Mouse (Mus musculus): Measurements from ENCODE around the gene Bicdl1. TPM values are rescaled to one million over a fixed set of nuclear protein-coding genes. Genes with fewer than 3 reads are reported as not detected.
A peak's percentile ranks its signal among the peaks of the same experiment; 100 is the strongest.

Gene Bicdl1
- polyA plus RNA-seq, 1 experiment from 2014 or later, result 1.9 TPM

DNA sequence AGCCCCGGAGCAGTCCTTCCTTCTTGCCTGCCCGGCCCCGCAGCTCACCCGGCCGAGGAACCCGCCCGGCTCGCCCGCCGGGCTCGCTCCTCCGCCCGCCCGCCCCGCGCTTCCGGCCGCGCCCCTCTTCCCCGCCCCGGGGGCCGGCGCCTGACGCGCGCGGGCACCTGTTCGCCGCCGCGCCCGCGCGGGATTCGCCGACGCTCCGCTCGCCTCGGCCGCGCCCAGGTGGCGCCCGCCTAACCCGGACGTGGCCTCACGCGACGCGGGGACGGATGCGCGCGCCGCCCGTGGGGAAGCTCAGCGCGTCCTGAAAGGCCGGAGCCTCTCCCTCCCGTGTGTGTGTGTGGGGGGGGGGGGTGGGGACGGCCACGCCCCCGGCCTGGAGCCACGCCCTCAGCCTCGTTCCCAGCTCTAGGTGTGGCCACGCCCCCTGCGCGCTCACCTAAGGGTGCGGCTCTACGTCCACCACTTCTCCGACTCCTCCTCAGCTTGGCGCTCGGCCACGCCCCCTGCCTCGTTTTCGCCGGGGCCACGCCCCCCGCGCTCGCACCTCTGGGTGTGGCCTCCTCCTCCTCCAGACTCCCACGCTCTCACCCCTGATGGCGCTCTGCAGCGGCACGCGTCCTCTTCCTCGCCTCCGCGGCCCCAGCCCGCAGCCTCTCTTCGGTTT is 891 bp upstream of the Bicdl1 start:
- Histone ChIP-seq H3K4me1 (ENCODE audit: insufficient read depth) (peaks cover 14% of the 10 kb centered on the region), H3K4me2 (ENCODE audit: low read depth, low read length) (peak overlapping the region; percentile 94), H3K27me3 (ENCODE audit: insufficient read depth, low read length) (peaks cover 29% of the 10 kb centered on the region), H3K9me3 (ENCODE audit: low read length) (no peaks in the 10 kb centered on the region), H3K9ac (replicated peaks) (no peak overlapping the region; the same call in 1 of the 2 replicates), H3K27ac (ENCODE audit: low read depth) (no peak overlapping the region), H3K36me3 (replicated peaks; ENCODE audit: insufficient read depth, low read length) (no peaks in the 10 kb centered on the region), H3K4me3 (ENCODE audit: low read depth, low read length) (peak overlapping the region; percentile 58)
- 2% methylated on average over 45 of the region's 91 CpGs for WGBS (ENCODE audit: insufficient replicate concordance)
- TF ChIP-seq CTCF (IDR thresholded peaks at IDR 0.05; ENCODE audit: low read depth) (no peak; the same call in 1 of the 2 replicates), EP300 (IDR thresholded peaks at IDR 0.05; ENCODE audit: low read depth) (no peak)
- peak; percentile 90 for DNase-seq
- ATAC-seq, result peak; percentile 88

- peak overlapping the region; percentile 94 for H3K4me2 ChIP-seq (ENCODE audit: low read depth, low read length)
- H3K27me3 ChIP-seq (ENCODE audit: insufficient read depth, low read length), result peaks cover 29% of the 10 kb centered on the region
- no peak for TF ChIP-seq EP300 (IDR thresholded peaks at IDR 0.05; ENCODE audit: low read depth)
- no peak for TF ChIP-seq CTCF (IDR thresholded peaks at IDR 0.05; ENCODE audit: low read depth)
- H3K9ac ChIP-seq (replicated peaks), result no peak overlapping the region; the same call in 1 of the 2 replicates
- DNase-seq (peak; percentile 17), ATAC-seq (peak; percentile 8)
- H3K4me1 ChIP-seq (ENCODE audit: insufficient read depth), result peaks cover 14% of the 10 kb centered on the region
- H3K36me3 ChIP-seq (replicated peaks; ENCODE audit: insufficient read depth, low read length), result no peaks in the 10 kb centered on the region
- under 1% methylated on average over 36 of the region's 72 CpGs for WGBS (ENCODE audit: insufficient replicate concordance)
- no peaks in the 10 kb centered on the region for H3K9me3 ChIP-seq (ENCODE audit: low read length)
- H3K27ac ChIP-seq (ENCODE audit: low read depth), result no peak overlapping the region
- H3K4me3 ChIP-seq (ENCODE audit: low read depth, low read length), result peak overlapping the region; percentile 58
Measured at GRCm38 (mm10) chr5:115731732-115732175, 333 bp upstream of the Bicdl1 start.

- Histone ChIP-seq H3K4me1 (ENCODE audit: insufficient read depth) (peaks cover 14% of the 10 kb centered on the region), H3K27me3 (ENCODE audit: insufficient read depth, low read length) (peaks cover 29% of the 10 kb centered on the region), H3K4me3 (ENCODE audit: low read depth, low read length) (no peak overlapping the region), H3K9ac (replicated peaks) (no peak overlapping the region), H3K27ac (ENCODE audit: low read depth) (no peak overlapping the region), H3K9me3 (ENCODE audit: low read length) (no peaks in the 10 kb centered on the region), H3K4me2 (ENCODE audit: low read depth, low read length) (no peak overlapping the region; the same call in 1 of the 2 replicates), H3K36me3 (replicated peaks; ENCODE audit: insufficient read depth, low read length) (no peaks in the 10 kb centered on the region)
- ATAC-seq (no peak), DNase-seq (no peak)
- 57% methylated on average over 5 of the region's 5 CpGs for WGBS (ENCODE audit: insufficient replicate concordance)
- no peak for TF ChIP-seq CTCF (IDR thresholded peaks at IDR 0.05; ENCODE audit: low read depth)
Measured at GRCm38 (mm10) chr5:115730314-115730713, 1.1 kb downstream of the Bicdl1 start.

DNA sequence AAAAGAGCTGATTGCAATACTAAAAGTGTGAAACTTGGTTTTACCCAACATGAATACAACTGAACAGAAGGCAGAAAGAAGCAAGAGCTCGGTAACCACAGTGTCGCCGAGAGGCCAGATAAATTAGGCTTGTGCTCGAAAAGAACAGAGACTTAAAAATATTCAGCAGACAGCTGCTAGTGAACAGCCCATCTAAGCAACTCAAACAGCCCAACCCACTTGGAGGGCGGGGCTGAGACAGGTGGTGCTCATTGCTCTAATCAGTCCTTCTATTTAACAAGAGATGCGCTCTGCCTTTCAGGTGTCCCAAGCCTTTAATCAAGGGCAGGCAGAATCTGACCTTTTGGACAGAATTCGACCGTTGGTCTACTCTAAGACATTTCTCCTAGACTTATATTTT is 4.8 kb downstream of the Bicdl1 start:
- H3K9ac ChIP-seq (replicated peaks), result no peak overlapping the region
- no peak overlapping the region for H3K4me2 ChIP-seq (ENCODE audit: low read depth, low read length)
- H3K27ac ChIP-seq (ENCODE audit: low read depth), result no peak overlapping the region
- ATAC-seq, result no peak
- no peaks in the 10 kb centered on the region for H3K9me3 ChIP-seq (ENCODE audit: low read length)
- no peak for DNase-seq
- no peak overlapping the region for H3K4me3 ChIP-seq (ENCODE audit: low read depth, low read length)
- H3K36me3 ChIP-seq (replicated peaks; ENCODE audit: insufficient read depth, low read length), result no peaks in the 10 kb centered on the region
- no peak for TF ChIP-seq EP300 (IDR thresholded peaks at IDR 0.05; ENCODE audit: low read depth)
- TF ChIP-seq CTCF (IDR thresholded peaks at IDR 0.05; ENCODE audit: low read depth), result no peak
- peaks cover 19% of the 10 kb centered on the region for H3K27me3 ChIP-seq (ENCODE audit: insufficient read depth, low read length)
- 70% methylated on average over 8 of the region's 8 CpGs for WGBS (ENCODE audit: insufficient replicate concordance)
- H3K4me1 ChIP-seq (ENCODE audit: insufficient read depth), result peaks cover 8% of the 10 kb centered on the region; the same call in 1 of the 2 replicates

GRCm38 (mm10) chr5:115726019-115726418 is 5.4 kb downstream of the Bicdl1 start:
- H3K4me3 ChIP-seq (ENCODE audit: low read depth, low read length), result no peak overlapping the region
- WGBS (ENCODE audit: insufficient replicate concordance), result 70% methylated on average over 16 of the region's 16 CpGs
- no peak overlapping the region for H3K27ac ChIP-seq (ENCODE audit: low read depth)
- peaks cover 6% of the 10 kb centered on the region; the same call in 1 of the 2 replicates for H3K4me1 ChIP-seq (ENCODE audit: insufficient read depth)
- no peak for ATAC-seq
- no peaks in the 10 kb centered on the region for H3K9me3 ChIP-seq (ENCODE audit: low read length)
- H3K9ac ChIP-seq (replicated peaks), result no peak overlapping the region
- no peak for DNase-seq
- H3K4me2 ChIP-seq (ENCODE audit: low read depth, low read length), result no peak overlapping the region
- H3K27me3 ChIP-seq (ENCODE audit: insufficient read depth, low read length), result peaks cover 16% of the 10 kb centered on the region
- H3K36me3 ChIP-seq (replicated peaks; ENCODE audit: insufficient read depth, low read length), result no peaks in the 10 kb centered on the region
- TF ChIP-seq CTCF (IDR thresholded peaks at IDR 0.05; ENCODE audit: low read depth), result no peak
- TF ChIP-seq EP300 (IDR thresholded peaks at IDR 0.05; ENCODE audit: low read depth), result no peak

- DNase-seq (no peak), ATAC-seq (no peak)
- no peak overlapping the region for H3K27ac ChIP-seq (ENCODE audit: low read depth)
- H3K9me3 ChIP-seq (ENCODE audit: low read length), result no peaks in the 10 kb centered on the region
- H3K4me1 ChIP-seq (ENCODE audit: insufficient read depth), result 0 out of 2 replicates have a peak, but pooled peaks cover 3% of the 10 kb centered on the region
- no peak overlapping the region for H3K4me3 ChIP-seq (ENCODE audit: low read depth, low read length)
- 0 out of 2 replicates have a peak, but pooled peaks cover 4% of the 10 kb centered on the region for H3K27me3 ChIP-seq (ENCODE audit: insufficient read depth, low read length)
- 74% methylated on average over 10 of the region's 10 CpGs for WGBS (ENCODE audit: insufficient replicate concordance)
- no peaks in the 10 kb centered on the region for H3K36me3 ChIP-seq (replicated peaks; ENCODE audit: insufficient read depth, low read length)
- no peak overlapping the region for H3K9ac ChIP-seq (replicated peaks)
- no peak for TF ChIP-seq EP300 (IDR thresholded peaks at IDR 0.05; ENCODE audit: low read depth)
- no peak overlapping the region for H3K4me2 ChIP-seq (ENCODE audit: low read depth, low read length)
Measured at GRCm38 (mm10) chr5:115724422-115724821, 7.0 kb downstream of the Bicdl1 start.

All from liver, postnatal 0 days (tissue).